ENCODE assay signal across 17 mouse cellular contexts in genomic region chr6:49958891-49959290, GRCm38 (mm10).
"Had no signal": no experiment of that assay in that cellular context is flagged by ENCODE, and none has a peak within 500 bp of the region (broad histone marks: within the 10 kb centered on the region; RNA-seq: fewer than 3 reads in every experiment).

No protein-coding gene starts in this region.

- DNase-seq: left cerebral cortex, postnatal 4 days; liver; liver, embryonic 13.5 days; liver, postnatal 0 days; lung, adult 18-20 months; lung, adult 2 months; lung, embryonic 14.5 days; lung, postnatal 10 days; lung, postnatal 14 days; lung, postnatal 36 days; lung, postnatal 4 days; midbrain, embryonic 14.5 days had no signal

- ATAC-seq: liver, embryonic 12.5 days; liver, postnatal 0 days; lung, postnatal 0 days; midbrain, embryonic 13.5 days; midbrain, embryonic 15.5 days; midbrain, embryonic 16.5 days had no signal
